Mouse (Mus musculus): ENCODE results near the gene Ctrb1. TPM values are rescaled to one million over a fixed set of nuclear protein-coding genes. Genes with fewer than 3 reads are reported as not detected.

Ctrb1 gene
- polyA plus RNA-seq, 1 experiment from 2014 or later, result not detected

DNA sequence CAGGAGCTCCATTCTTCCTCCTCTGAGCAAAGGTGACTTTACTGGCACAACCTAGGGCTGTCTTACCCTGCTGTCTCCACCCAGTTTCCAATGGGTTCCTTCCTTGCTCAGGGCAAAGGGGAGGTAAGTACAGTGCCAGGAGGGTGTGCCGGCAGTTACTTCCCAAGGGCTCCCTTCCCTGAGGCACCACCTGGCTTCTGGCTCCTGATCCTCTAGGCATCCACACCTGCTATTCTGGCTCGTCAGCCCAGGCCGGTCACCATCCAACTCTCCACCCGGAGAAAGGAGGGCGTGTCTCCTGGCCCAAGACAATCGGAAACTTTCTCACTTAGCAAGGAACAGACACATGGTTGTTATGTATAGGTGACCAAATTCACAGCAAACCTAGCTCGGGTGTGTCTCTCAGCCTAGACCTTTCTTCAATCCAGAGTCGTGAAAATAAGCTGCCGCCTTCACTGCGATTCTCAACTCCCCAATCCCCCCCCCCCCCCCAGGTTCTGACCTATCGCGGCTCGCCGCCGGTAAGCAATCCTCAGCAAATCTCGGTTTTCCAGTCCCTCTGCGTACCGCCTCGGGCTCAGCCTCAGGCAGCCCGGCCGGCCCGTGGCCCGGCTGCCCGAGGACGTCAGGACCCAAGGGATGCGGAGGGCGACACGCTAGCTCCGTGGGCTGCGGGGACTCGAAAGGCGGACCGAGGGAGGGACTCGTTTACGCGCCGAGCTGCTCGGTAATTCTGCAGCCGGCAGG, 40.6 kb upstream of the Ctrb1 start:
- peak overlapping the region; percentile 74 for H3K4me2 ChIP-seq
- no peaks in the 10 kb centered on the region for H3K27me3 ChIP-seq
- peak overlapping the region; percentile 85 for H3K9ac ChIP-seq
- H3K4me1 ChIP-seq, result peaks cover 83% of the 10 kb centered on the region
- WGBS, result under 1% methylated on average over 39 of the region's 39 CpGs
- no peaks in the 10 kb centered on the region for H3K36me3 ChIP-seq
- H3K9me3 ChIP-seq, result no peaks in the 10 kb centered on the region
- peak overlapping the region; percentile 74 for H3K4me3 ChIP-seq
- H3K27ac ChIP-seq, result peak overlapping the region; percentile 80
- ATAC-seq (ENCODE audit: insufficient number of reproducible peaks, insufficient read depth, low FRiP score, low TSS enrichment, low read depth), result 0 out of 2 replicates have a peak, but pooled peaks have one; percentile 6

DNA sequence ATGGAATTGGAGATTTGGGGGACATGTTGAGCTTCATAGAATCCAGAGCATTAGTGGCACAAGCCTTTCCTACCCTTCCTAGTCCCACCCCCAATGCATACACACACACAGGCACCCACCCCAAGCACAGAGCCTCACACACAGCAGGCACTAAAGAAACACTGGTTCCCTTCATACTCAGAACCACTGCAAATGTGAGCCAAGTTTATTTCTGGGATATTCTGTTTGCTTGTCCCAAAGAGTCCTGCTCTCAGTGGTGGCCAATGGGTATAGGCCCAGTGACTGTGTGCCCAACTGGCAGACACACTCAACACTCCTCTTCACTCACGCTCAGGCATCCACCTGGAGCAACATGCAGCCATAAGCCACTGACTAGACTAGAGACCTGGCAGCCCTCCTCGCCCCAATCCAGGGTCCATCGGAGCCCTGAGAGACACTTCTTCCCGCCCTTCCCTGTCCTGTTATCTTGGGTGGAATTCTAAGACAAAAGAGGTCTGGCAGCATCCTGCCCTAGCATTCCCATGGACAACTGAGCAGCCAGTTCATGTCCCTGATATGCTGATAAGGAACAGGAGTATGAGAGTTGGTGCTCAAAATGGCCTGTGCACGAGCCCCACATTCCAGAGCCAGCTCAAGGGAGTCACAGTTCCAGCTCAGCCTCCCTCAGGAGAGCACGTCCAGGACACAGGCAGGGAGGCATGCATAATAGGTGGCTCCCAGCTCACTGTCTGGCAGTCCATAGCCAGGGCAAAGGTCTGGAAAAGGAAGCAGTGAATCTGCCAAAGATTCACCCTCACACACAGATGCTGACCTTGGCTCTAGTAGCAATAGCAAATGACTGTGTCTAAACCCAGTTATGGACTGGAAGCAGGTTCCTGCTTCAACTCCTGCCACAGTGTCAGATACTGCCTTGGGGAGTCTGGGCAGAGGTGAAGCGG, 38.7 kb upstream of the Ctrb1 start:
- H3K9me3 ChIP-seq, result no peaks in the 10 kb centered on the region
- peak overlapping the region; percentile 74; the same call in 1 of the 2 replicates for H3K4me2 ChIP-seq
- H3K9ac ChIP-seq, result peak overlapping the region; percentile 85; the same call in 1 of the 2 replicates
- H3K27ac ChIP-seq, result no peak overlapping the region
- no peak for ATAC-seq (ENCODE audit: insufficient number of reproducible peaks, insufficient read depth, low FRiP score, low TSS enrichment, low read depth)
- WGBS, result 70% methylated on average over 7 of the region's 7 CpGs
- peaks cover 78% of the 10 kb centered on the region for H3K4me1 ChIP-seq
- no peaks in the 10 kb centered on the region for H3K27me3 ChIP-seq
- H3K36me3 ChIP-seq, result no peaks in the 10 kb centered on the region
- no peak overlapping the region for H3K4me3 ChIP-seq

DNA sequence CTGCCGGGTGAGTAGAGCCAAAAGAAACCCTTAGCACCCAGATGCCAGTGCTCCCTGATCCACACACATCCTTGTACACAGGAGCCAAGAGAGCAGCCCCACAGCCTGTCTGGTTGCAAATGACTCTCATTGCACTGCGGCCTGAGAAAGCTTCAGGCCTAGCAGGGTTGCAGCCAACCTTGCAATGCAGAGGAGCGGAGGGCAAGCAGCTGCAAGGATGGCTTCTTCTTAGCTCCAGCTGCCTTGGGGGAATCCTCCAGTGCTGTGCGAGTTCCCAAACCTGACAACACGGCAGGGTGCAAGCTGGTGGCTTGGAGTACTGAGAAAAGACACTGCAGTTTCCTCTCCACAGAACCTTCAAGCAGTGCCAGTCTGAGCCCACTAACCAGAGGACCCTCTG, 37.7 kb upstream of the Ctrb1 start:
- peaks cover 68% of the 10 kb centered on the region for H3K4me1 ChIP-seq
- no peak overlapping the region for H3K4me3 ChIP-seq
- H3K27ac ChIP-seq, result no peak overlapping the region
- H3K9ac ChIP-seq, result peak overlapping the region; percentile 32; the same call in 1 of the 2 replicates
- H3K9me3 ChIP-seq, result no peaks in the 10 kb centered on the region
- no peak for ATAC-seq (ENCODE audit: insufficient number of reproducible peaks, insufficient read depth, low FRiP score, low TSS enrichment, low read depth)
- H3K36me3 ChIP-seq, result no peaks in the 10 kb centered on the region
- WGBS, result 71% methylated on average over 5 of the region's 5 CpGs
- H3K27me3 ChIP-seq, result no peaks in the 10 kb centered on the region
- H3K4me2 ChIP-seq, result no peak overlapping the region

DNA sequence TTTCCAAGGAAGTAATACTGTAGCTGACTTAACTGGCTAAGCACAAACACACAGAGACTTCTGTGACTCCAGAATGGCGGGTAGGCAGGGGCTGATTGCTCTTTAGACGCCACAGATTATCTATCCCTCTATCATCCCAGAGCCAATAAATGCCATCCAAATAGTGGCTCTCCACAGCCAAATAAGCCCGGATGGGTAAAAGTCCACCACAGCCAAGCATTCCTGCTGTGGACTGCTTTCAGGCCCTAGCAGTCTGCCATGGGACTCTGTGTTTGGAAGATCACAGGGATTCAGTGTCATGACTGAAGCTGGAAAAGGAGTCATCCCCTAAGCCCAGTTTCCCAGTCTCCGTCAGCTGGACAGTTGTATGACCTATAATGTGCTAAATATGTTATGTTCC, 36.7 kb upstream of the Ctrb1 start:
- Histone ChIP-seq H3K4me3 (no peak overlapping the region), H3K36me3 (no peaks in the 10 kb centered on the region), H3K27me3 (no peaks in the 10 kb centered on the region), H3K4me2 (no peak overlapping the region), H3K27ac (no peak overlapping the region), H3K4me1 (peaks cover 59% of the 10 kb centered on the region), H3K9me3 (no peaks in the 10 kb centered on the region), H3K9ac (no peak overlapping the region)
- 80% methylated on average over 4 of the region's 4 CpGs for WGBS
- no peak for ATAC-seq (ENCODE audit: insufficient number of reproducible peaks, insufficient read depth, low FRiP score, low TSS enrichment, low read depth)

DNA sequence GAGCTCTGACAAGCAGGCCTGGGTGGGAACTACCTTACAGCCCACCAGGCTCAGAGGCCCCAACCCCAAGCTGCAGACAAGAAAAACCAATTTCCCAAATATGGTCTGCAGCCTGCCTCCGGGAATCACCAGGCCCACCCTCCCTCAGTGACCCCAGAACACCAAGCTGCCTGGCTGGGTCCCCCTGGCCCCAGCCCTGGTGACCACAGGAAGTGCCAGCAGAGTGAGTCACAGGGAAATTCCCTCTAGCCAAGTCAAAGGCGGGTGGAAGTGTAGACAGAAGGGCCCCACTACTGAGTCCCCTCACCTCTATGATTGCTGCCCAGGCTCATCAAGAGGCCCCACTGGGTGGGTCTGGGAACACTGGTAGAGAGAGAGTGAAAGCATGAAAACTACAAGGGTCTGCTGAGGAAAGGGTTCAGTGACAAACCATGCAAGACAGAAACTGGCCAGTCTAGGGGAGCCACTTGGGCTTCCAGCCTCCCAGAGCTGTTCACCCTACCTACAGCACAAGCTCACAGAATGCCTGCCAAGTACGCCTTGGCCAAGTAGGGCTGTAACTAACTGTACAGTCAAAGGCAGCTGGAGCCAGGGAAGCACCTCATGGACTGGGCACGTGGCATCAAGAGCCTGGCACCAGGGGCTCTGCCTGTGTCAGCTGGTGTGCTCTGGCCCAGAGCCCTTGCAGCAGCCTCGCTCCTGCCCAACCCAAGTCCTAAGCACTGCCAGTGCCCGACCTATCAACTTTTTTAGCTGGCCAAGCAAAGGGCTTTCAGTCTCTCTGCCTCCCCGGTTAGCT, 35.5 kb upstream of the Ctrb1 start:
- no peak; the same call in 1 of the 2 replicates for ATAC-seq (ENCODE audit: insufficient number of reproducible peaks, insufficient read depth, low FRiP score, low TSS enrichment, low read depth)
- WGBS, result 67% methylated on average over 7 of the region's 7 CpGs
- peaks cover 2% of the 10 kb centered on the region; the same call in 1 of the 2 replicates for H3K36me3 ChIP-seq
- H3K4me1 ChIP-seq, result peaks cover 53% of the 10 kb centered on the region
- no peaks in the 10 kb centered on the region for H3K9me3 ChIP-seq
- H3K4me3 ChIP-seq, result no peak overlapping the region
- peak overlapping the region; percentile 51; the same call in 1 of the 2 replicates for H3K9ac ChIP-seq
- peak overlapping the region; percentile 79 for H3K27ac ChIP-seq
- no peaks in the 10 kb centered on the region for H3K27me3 ChIP-seq
- no peak overlapping the region for H3K4me2 ChIP-seq

DNA sequence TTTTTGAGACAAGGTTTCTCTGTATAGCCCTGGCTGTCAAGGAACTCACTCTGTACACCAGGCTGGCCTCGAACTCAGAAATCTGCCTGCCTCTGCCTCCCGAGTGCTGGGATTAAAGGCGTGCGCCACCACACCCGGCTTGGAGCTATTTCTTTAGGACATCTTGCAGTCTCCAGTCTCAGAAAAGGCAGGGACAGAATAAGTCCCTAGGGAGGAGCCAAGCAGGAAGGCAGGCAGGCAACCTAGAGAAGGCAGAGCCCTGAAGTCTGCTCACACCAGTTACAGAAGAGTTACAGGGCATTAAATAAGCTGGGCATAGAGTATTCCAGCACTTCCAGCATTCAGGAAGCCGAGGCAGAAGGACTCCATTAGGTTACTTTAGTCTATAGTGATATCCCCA, 34.5 kb upstream of the Ctrb1 start:
- no peak overlapping the region for H3K27ac ChIP-seq
- no peaks in the 10 kb centered on the region for H3K27me3 ChIP-seq
- no peak overlapping the region for H3K4me3 ChIP-seq
- H3K9me3 ChIP-seq, result no peaks in the 10 kb centered on the region
- no peak overlapping the region for H3K9ac ChIP-seq
- H3K4me2 ChIP-seq, result no peak overlapping the region
- peaks cover 43% of the 10 kb centered on the region for H3K4me1 ChIP-seq
- WGBS, result 88% methylated on average over 6 of the region's 6 CpGs
- H3K36me3 ChIP-seq, result peaks cover 11% of the 10 kb centered on the region
- no peak for ATAC-seq (ENCODE audit: insufficient number of reproducible peaks, insufficient read depth, low FRiP score, low TSS enrichment, low read depth)

DNA sequence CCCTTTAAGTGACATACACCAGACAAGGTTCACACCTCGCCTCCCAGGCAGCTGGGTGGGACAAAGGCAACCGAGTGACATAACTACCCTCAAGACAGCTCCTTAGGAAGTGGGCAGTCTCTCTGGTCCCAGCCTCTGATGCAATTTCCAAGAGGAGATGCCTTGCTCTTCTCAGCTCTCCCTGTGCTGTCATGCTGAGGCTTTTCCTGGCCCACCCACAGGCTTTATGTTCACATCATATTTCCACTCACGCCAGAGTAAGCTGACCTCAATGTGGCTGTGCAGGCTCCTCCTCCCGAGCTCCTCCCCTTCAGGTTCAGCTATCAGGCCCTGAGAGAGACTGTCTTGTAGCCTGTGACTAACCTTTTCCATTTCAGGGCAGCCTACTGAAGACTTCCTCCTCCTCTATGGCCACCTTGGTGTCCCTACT, 29.3 kb upstream of the Ctrb1 start:
- Histone ChIP-seq H3K9ac (no peak overlapping the region), H3K27ac (no peak overlapping the region), H3K4me3 (no peak overlapping the region), H3K4me1 (peaks cover 31% of the 10 kb centered on the region), H3K27me3 (no peaks in the 10 kb centered on the region), H3K9me3 (no peaks in the 10 kb centered on the region), H3K4me2 (no peak overlapping the region), H3K36me3 (peaks cover 41% of the 10 kb centered on the region)
- no peak for ATAC-seq (ENCODE audit: insufficient number of reproducible peaks, insufficient read depth, low FRiP score, low TSS enrichment, low read depth)
- WGBS, result 55% methylated on average over 4 of the region's 4 CpGs

DNA sequence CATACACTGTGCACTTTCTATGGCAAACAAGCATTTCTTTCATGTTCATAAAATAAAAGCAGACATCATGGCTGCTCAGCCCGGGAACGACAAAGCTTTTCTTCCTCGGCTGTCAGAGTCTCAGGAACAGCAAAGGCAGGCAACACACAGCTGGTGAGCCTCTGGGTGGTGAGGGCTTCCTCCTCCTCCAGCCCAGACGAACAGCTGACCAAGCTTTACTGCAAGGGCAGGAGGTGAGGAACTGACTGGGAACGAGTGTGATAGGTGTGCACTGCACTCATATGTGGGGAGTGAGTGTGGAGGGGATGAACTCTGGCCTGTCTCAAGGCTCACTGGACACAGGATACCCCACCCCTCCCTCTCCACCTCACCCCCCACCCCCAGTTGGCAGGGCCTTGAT, 28.1 kb upstream of the Ctrb1 start:
- H3K4me3 ChIP-seq, result no peak overlapping the region
- 52% methylated on average over 5 of the region's 5 CpGs for WGBS

DNA sequence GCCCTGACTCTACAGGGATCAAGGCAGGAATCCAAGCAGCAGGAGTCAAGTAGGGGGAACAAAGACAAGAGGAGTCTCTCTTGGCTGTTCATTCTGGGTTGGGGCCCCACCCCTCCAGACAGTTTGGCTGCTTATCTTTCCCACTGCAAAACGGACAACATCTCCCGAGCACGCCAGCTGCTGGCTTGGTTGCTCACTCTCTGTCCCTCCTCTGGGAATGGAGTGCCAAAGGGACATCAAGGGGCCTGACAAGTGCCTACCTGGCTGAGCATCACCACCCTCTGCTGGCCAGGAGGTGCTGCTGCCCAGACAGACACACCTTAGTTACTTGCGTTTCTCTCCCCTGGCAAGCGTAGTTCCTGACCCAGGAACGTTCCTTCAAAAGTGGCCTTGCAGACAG, 27.1 kb upstream of the Ctrb1 start:
- Histone ChIP-seq H3K9me3 (no peaks in the 10 kb centered on the region), H3K27ac (peak overlapping the region; percentile 92), H3K9ac (peak overlapping the region; percentile 65; the same call in 1 of the 2 replicates), H3K4me2 (no peak overlapping the region), H3K4me1 (peaks cover 26% of the 10 kb centered on the region), H3K4me3 (no peak overlapping the region), H3K36me3 (peaks cover 64% of the 10 kb centered on the region), H3K27me3 (no peaks in the 10 kb centered on the region)
- WGBS, result 72% methylated on average over 6 of the region's 6 CpGs
- no peak for ATAC-seq (ENCODE audit: insufficient number of reproducible peaks, insufficient read depth, low FRiP score, low TSS enrichment, low read depth)

More for the DNA sequence above, 28.1 kb upstream of the Ctrb1 start:
- no peak overlapping the region for H3K4me2 ChIP-seq
- H3K4me1 ChIP-seq, result peaks cover 26% of the 10 kb centered on the region
- H3K9ac ChIP-seq, result no peak overlapping the region
- no peaks in the 10 kb centered on the region for H3K27me3 ChIP-seq
- ATAC-seq (ENCODE audit: insufficient number of reproducible peaks, insufficient read depth, low FRiP score, low TSS enrichment, low read depth), result no peak
- H3K9me3 ChIP-seq, result no peaks in the 10 kb centered on the region
- peak overlapping the region; percentile 60 for H3K27ac ChIP-seq
- peaks cover 53% of the 10 kb centered on the region for H3K36me3 ChIP-seq

DNA sequence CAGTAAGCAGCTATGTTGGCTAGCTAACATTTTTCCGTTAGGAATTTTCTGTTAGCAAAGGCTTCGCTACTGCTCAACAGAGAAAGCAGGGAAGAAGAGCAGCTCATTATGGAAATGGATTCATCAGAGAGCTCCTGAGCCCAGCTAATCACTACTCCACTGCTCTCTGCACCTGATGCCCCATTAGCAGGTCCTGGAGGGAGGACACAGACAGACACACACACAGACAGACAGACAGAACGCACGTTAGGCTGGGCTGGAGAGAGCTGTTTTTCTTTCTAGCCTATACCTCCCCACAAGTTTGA, 26.6 kb upstream of the Ctrb1 start:
- Histone ChIP-seq H3K9ac (peak overlapping the region; percentile 65; the same call in 1 of the 2 replicates), H3K4me2 (no peak overlapping the region), H3K27ac (peak overlapping the region; percentile 92), H3K36me3 (peaks cover 68% of the 10 kb centered on the region), H3K9me3 (no peaks in the 10 kb centered on the region), H3K27me3 (no peaks in the 10 kb centered on the region), H3K4me1 (peaks cover 26% of the 10 kb centered on the region), H3K4me3 (no peak overlapping the region)
- ATAC-seq (ENCODE audit: insufficient number of reproducible peaks, insufficient read depth, low FRiP score, low TSS enrichment, low read depth), result no peak
- WGBS, result 68% methylated on average over 4 of the region's 4 CpGs

Data from embryonic facial prominence, embryonic 13.5 days (tissue).